Mouse (Mus musculus) bone marrow, adult 2 months (tissue): Measurements from ENCODE around the gene Rassf5.

Source experiments
- CTCF ChIP-seq: fragments of 200-500 bp; IDR thresholded peaks from 2 replicates; pipeline ENCODE4 v1.5.1; 2011; ENCODE audit warnings: low read length, control low read depth; ENCODE audit not compliant: control insufficient read depth, insufficient read depth
- POLR2A ChIP-seq: fragments of 200-500 bp; IDR thresholded peaks from 2 replicates; pipeline ENCODE4 v1.6.1; 2011; ENCODE audit warnings: low read depth, mild to moderate bottlenecking, control low read depth, low read length, borderline replicate concordance; ENCODE audit not compliant: control insufficient read depth

DNA sequence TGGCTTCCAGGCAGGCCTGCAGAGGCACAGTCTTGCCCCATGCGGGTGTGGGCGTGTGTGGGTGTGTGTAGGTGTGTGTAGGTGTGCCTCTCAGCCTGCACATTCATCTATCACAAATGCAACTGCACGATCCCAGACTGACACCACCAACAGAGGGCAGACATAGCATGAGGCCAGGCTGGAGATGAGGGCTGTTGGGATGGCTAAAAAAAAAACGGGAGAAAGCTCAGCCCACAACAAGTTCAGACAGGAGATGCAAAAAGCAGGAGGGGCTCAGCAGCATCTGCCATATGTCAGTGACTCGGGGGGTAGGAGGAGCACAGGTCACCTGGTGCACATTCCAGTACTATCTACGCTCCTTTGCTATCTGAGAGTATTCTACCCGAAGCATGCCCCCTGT is 16.8 kb downstream of the Rassf5 start:
- TF ChIP-seq CTCF (no peak), POLR2A (no peak)
